Comparison of ENCODE assay signal across 9 mouse cellular contexts in genomic region chr1:165320141-165320934, GRCm38 (mm10). TPM values are rescaled to one million over a fixed set of nuclear protein-coding genes. Genes with fewer than 3 reads are reported as not detected.
A peak's percentile ranks its signal among the peaks of the same experiment; 100 is the strongest.
DNase-seq lines count a peak whose midpoint lies in the region; ATAC-seq and TF ChIP-seq lines count a peak whose summit lies in the region.
"Had no signal": no experiment of that assay in that cellular context is flagged by ENCODE, and none has a peak within 500 bp of the region (broad histone marks: within the 10 kb centered on the region; RNA-seq: fewer than 3 reads in every experiment).

No protein-coding gene starts in this region.

- no peak overlapping the region for H3K4me2 ChIP-seq in hindbrain, embryonic 14.5 days (replicated peaks)
- H3K4me2 ChIP-seq: limb, embryonic 12.5 days had no signal

- DNase-seq in Patski (ENCODE audit: low read depth, low spot score): no peak
- peak; percentile 87 to 88 for DNase-seq in cerebellum, postnatal 10 days
- peak; percentile 80 for DNase-seq in gastrocnemius, adult 18-20 months (ENCODE audit: low spot score)
- DNase-seq in hindbrain, embryonic 14.5 days (ENCODE audit: low spot score): peak; percentile 62
- DNase-seq in layer of hippocampus, postnatal 25 days (ENCODE audit: extremely low spot score in 1 of 2, low spot score in 1 of 2): peak; percentile 62 to 88
- DNase-seq in lung, postnatal 36 days: peak; percentile 85
- peak; percentile 84 for DNase-seq in right cerebral cortex, postnatal 14 days
- DNase-seq in urinary bladder, postnatal 14 days (ENCODE audit: low spot score): peak; percentile 88

- in situ Hi-C loops in Patski (cut with MboI; ENCODE audit: low pct_unique_long_range_greater_than_20kb): loop anchor here (5.0 kb wide), 1 partner anchor 68 kb away; no protein-coding TSS in a partner anchor

- H3K27me3 ChIP-seq in Patski: no peaks in the 10 kb centered on the region
- no peaks in the 10 kb centered on the region for H3K27me3 ChIP-seq in hindbrain, embryonic 14.5 days (ENCODE audit: control insufficient read depth, insufficient read depth, low read length)
- H3K27me3 ChIP-seq: limb, embryonic 12.5 days had no signal

- CTCF ChIA-PET in Patski (lab: Charles Lee): interaction anchor here (0.6 to 3.0 kb wide), 8 partner anchors 8 to 65 kb away, joined by 3 to 20 read pairs (median 4); no protein-coding TSS in a partner anchor

- peak; percentile 87 for ATAC-seq in Patski
- peak; percentile 61 for ATAC-seq in hindbrain, embryonic 14.5 days (ENCODE audit: low FRiP score)

- TF ChIP-seq CTCF in Patski (IDR thresholded peaks at IDR 0.05): peak; percentile 94

- peaks cover 81% of the 10 kb centered on the region for H3K36me3 ChIP-seq in hindbrain, embryonic 14.5 days (replicated peaks; ENCODE audit: control insufficient read depth, insufficient read depth)

- H3K9me3 ChIP-seq in hindbrain, embryonic 14.5 days (ENCODE audit: control insufficient read depth, low read length): no peaks in the 10 kb centered on the region
- H3K9me3 ChIP-seq: limb, embryonic 12.5 days had no signal

- H3K27ac ChIP-seq in hindbrain, embryonic 14.5 days: no peak overlapping the region
- H3K27ac ChIP-seq: limb, embryonic 12.5 days had no signal

- no peaks in the 10 kb centered on the region for H3K4me1 ChIP-seq in hindbrain, embryonic 14.5 days (replicated peaks; ENCODE audit: control insufficient read depth, insufficient read depth, low read length)
- H3K4me1 ChIP-seq: limb, embryonic 12.5 days had no signal

- H3K9ac ChIP-seq in hindbrain, embryonic 14.5 days: no peak overlapping the region
- H3K9ac ChIP-seq: limb, embryonic 12.5 days had no signal

- WGBS in hindbrain, embryonic 14.5 days: 41% methylated on average over 10 of the region's 10 CpGs

- POLR2A ChIA-PET in Patski (lab: Charles Lee): no interaction called here

- H3K4me3 ChIP-seq in hindbrain, embryonic 14.5 days (replicated peaks; ENCODE audit: low read length): no peak overlapping the region
- H3K4me3 ChIP-seq: limb, embryonic 12.5 days had no signal

RNA-seq across cellular contexts. Expression of gene Gpr161, which starts 24.7 kb away (rescaled TPM):
- polyA plus RNA-seq in Patski (2021): 13.5 TPM
- total RNA-seq in gastrocnemius, adult 18-20 months (2021): 1 to 10 TPM in 1 of 2 experiments, under 1 TPM in 1; 0.55 to 1.4 TPM
- 3.6 and 4.6 TPM in 2 replicates for polyA plus RNA-seq in hindbrain, embryonic 14.5 days (2014; fragmentation: Nextera tagmentation; extraction: Ambion mirVana)
- total RNA-seq in layer of hippocampus, postnatal 25 days (2021): 10 to 100 TPM; 64.5 to 75.6 TPM

Comparison
In these comparisons a context has a peak if more than half of its experiments do, and no peak if none do; other contexts are left out.
1. RNA of gene Gpr161, which starts 24.7 kb away (total RNA-seq): 64.5 to 75.6 TPM in layer of hippocampus, postnatal 25 days; 0.55 to 1.4 TPM in gastrocnemius, adult 18-20 months; every median in the first group is over 10 times any median in the second.